Mouse (Mus musculus) liver, embryonic 14.5 days (tissue): ENCODE results near the gene Pgbd5. TPM values are rescaled to one million over a fixed set of nuclear protein-coding genes. Genes with fewer than 3 reads are reported as not detected.

Source experiments
- ATAC-seq: fragments of 200-750 bp; cut with Nextera tagmentation; 2 replicates; pipeline ENCODE4 v1.8.0; 2017; ENCODE audit warnings: moderate number of reproducible peaks, mild to moderate bottlenecking, moderate library complexity; ENCODE audit not compliant: insufficient read depth
- DNase-seq, 3 experiments: peaks; one replicate each; pipeline ENCODE4 v3.0.0-alpha.2; 2012 to 2013; ENCODE audit warnings: low read depth in 3 of 3, low spot score in 3 of 3
- H3K27ac ChIP-seq: fragments of 300-500 bp; sonication (generic); 2 replicates; pipeline ENCODE4 v1.5.1; 2014; ENCODE audit warnings: moderate library complexity, mild to moderate bottlenecking, control low read depth, inconsistent platforms
- H3K27me3 ChIP-seq: fragments of 300-500 bp; sonication (generic); 2 replicates; pipeline ENCODE4 v1.6.1; 2014; ENCODE audit warnings: mild to moderate bottlenecking, low read length, moderate library complexity; ENCODE audit not compliant: control insufficient read depth, insufficient read depth
- H3K36me3 ChIP-seq: fragments of 300-500 bp; sonication (generic); replicated peaks from 2 replicates; pipeline ENCODE4 v1.6.1; 2014; ENCODE audit warnings: low read depth; ENCODE audit not compliant: control insufficient read depth, insufficient read depth
- H3K4me1 ChIP-seq, 2 experiments: fragments of 200-500 bp in 1 of 2; fragments of 300-500 bp in 1 of 2; sonication (generic) in 1 of 2; replicated peaks; 2 replicates each; pipeline ENCODE4 v1.6.1; 2012 to 2014; ENCODE audit warnings: antibody characterized with exemption in 1 of 2, inconsistent platforms in 1 of 2, low read length in 1 of 2; ENCODE audit not compliant: control insufficient read depth in 2 of 2, insufficient read depth in 2 of 2
- H3K4me2 ChIP-seq: fragments of 300-500 bp; sonication (generic); 2 replicates; pipeline ENCODE4 v1.6.1; 2014; ENCODE audit warnings: low read depth, mild to moderate bottlenecking, control low read depth, moderate library complexity
- H3K4me3 ChIP-seq, 2 experiments: fragments of 200-500 bp in 1 of 2; fragments of 300-500 bp in 1 of 2; sonication (generic) in 1 of 2; 2 replicates each; pipeline ENCODE4 v1.5.1; 2012 to 2014; ENCODE audit warnings: low read depth in 2 of 2, low read length in 2 of 2, mild to moderate bottlenecking in 2 of 2, control low read depth in 1 of 2, inconsistent platforms in 1 of 2, moderate library complexity in 1 of 2; ENCODE audit not compliant: insufficient read depth in 1 of 2
- H3K9ac ChIP-seq: fragments of 300-500 bp; sonication (generic); replicated peaks from 2 replicates; pipeline ENCODE4 v1.6.1; 2014; ENCODE audit warnings: mild to moderate bottlenecking, control low read depth, moderate library complexity
- H3K9me3 ChIP-seq: fragments of 300-500 bp; sonication (generic); 2 replicates; pipeline ENCODE4 v1.6.1; 2016; ENCODE audit warnings: low read length, mixed read lengths; ENCODE audit not compliant: control insufficient read depth
- CTCF ChIP-seq: IDR thresholded peaks from 2 replicates; pipeline ENCODE4 v1.5.1; 2016; ENCODE audit warnings: antibody characterized with exemption, low read depth, control low read depth
- EP300 ChIP-seq: IDR thresholded peaks from 2 replicates; pipeline ENCODE4 v1.6.1; 2016; ENCODE audit warnings: antibody characterized with exemption, low read depth
- WGBS: fragments of 180-500 bp; shearing (Covaris S2); extraction: QIAGEN DNeasy Blood & Tissue Kit; methylation state at CpG from one replicate; pipeline ENCODE4 v1.1.7; 2014; ENCODE audit not compliant: insufficient replicate concordance; 5-methylcytosine and 5-hydroxymethylcytosine counted together
- polyA plus RNA-seq, 2 experiments: library from polyadenylated mRNA; depleted of rRNA in 1 of 2; stranded (reverse) in 1 of 2; unstranded in 1 of 2; fragments of >200 nt; fragmentation: Nextera tagmentation in 1 of 2; extraction: Ambion mirVana in 1 of 2; gene quantifications; 2 replicates each; pipeline versions ENCODE4 v1.2.1 to v1.2.3; 2012 to 2014

Gene Pgbd5
- polyA plus RNA-seq, 2 experiments = 0.15 to 0.18 TPM

GRCm38 (mm10) chr8:124375727-124376126 lies 63.7 kb downstream of the Pgbd5 start:
- no peak overlapping the region for H3K4me3 ChIP-seq
- H3K4me1 ChIP-seq = no peaks in the 10 kb centered on the region
- DNase-seq (no peak), ATAC-seq (no peak)
- no peak overlapping the region for H3K4me2 ChIP-seq
- H3K27me3 ChIP-seq = no peaks in the 10 kb centered on the region
- no peaks in the 10 kb centered on the region for H3K9me3 ChIP-seq
- no peak overlapping the region for H3K27ac ChIP-seq
- TF ChIP-seq EP300 (no peak), CTCF (no peak)
- no peak overlapping the region for H3K9ac ChIP-seq
- no peaks in the 10 kb centered on the region for H3K36me3 ChIP-seq
- 65% methylated on average over 9 of the region's 9 CpGs for WGBS

GRCm38 (mm10) chr8:124375168-124375567 lies 64.3 kb downstream of the Pgbd5 start:
- no peak for DNase-seq
- 63% methylated on average over 6 of the region's 6 CpGs for WGBS
- Histone ChIP-seq H3K4me2 (no peak overlapping the region), H3K9me3 (no peaks in the 10 kb centered on the region), H3K27ac (no peak overlapping the region), H3K36me3 (no peaks in the 10 kb centered on the region), H3K9ac (no peak overlapping the region), H3K4me1 (no peaks in the 10 kb centered on the region), H3K4me3 (no peak overlapping the region), H3K27me3 (no peaks in the 10 kb centered on the region)
- ATAC-seq = no peak
- no peak for TF ChIP-seq CTCF
- TF ChIP-seq EP300 = no peak

- H3K27ac ChIP-seq = no peak overlapping the region
- 66% methylated on average over 5 of the region's 5 CpGs for WGBS
- no peak overlapping the region for H3K4me2 ChIP-seq
- no peak for DNase-seq
- no peak overlapping the region for H3K4me3 ChIP-seq
- no peak for ATAC-seq
- TF ChIP-seq EP300 = no peak
- TF ChIP-seq CTCF = no peak
- no peaks in the 10 kb centered on the region for H3K4me1 ChIP-seq
- H3K27me3 ChIP-seq = no peaks in the 10 kb centered on the region
- no peak overlapping the region for H3K9ac ChIP-seq
- no peaks in the 10 kb centered on the region for H3K9me3 ChIP-seq
- no peaks in the 10 kb centered on the region for H3K36me3 ChIP-seq
Measured at GRCm38 (mm10) chr8:124373753-124374152, 65.7 kb downstream of the Pgbd5 start.

- no peak overlapping the region for H3K9ac ChIP-seq
- no peaks in the 10 kb centered on the region for H3K9me3 ChIP-seq
- no peaks in the 10 kb centered on the region for H3K27me3 ChIP-seq
- no peak overlapping the region for H3K4me2 ChIP-seq
- no peak overlapping the region for H3K27ac ChIP-seq
- H3K4me3 ChIP-seq = no peak overlapping the region
- no peaks in the 10 kb centered on the region for H3K4me1 ChIP-seq
- DNase-seq (no peak), ATAC-seq (no peak)
- no peak for TF ChIP-seq EP300
- no peak for TF ChIP-seq CTCF
- 75% methylated on average over 22 of the region's 23 CpGs for WGBS
- H3K36me3 ChIP-seq = no peaks in the 10 kb centered on the region
Measured at GRCm38 (mm10) chr8:124371410-124372123, 67.9 kb downstream of the Pgbd5 start.

GRCm38 (mm10) chr8:124370422-124371183 lies 68.9 kb downstream of the Pgbd5 start:
- WGBS = 69% methylated on average over 17 of the region's 17 CpGs
- DNase-seq (no peak), ATAC-seq (no peak)

More at GRCm38 (mm10) chr8:124370422-124371183, 68.9 kb downstream of the Pgbd5 start:
- no peaks in the 10 kb centered on the region for H3K9me3 ChIP-seq
- no peak overlapping the region for H3K27ac ChIP-seq
- H3K27me3 ChIP-seq = no peaks in the 10 kb centered on the region
- TF ChIP-seq CTCF (no peak), EP300 (no peak)
- H3K4me3 ChIP-seq = no peak overlapping the region
- no peaks in the 10 kb centered on the region for H3K4me1 ChIP-seq
- no peak overlapping the region for H3K4me2 ChIP-seq
- H3K36me3 ChIP-seq = no peaks in the 10 kb centered on the region
- no peak overlapping the region for H3K9ac ChIP-seq
